Mouse (Mus musculus) neural tube, embryonic 11.5 days (tissue): ENCODE measurements around the gene Pex11g. TPM values are rescaled to one million over a fixed set of nuclear protein-coding genes. Genes with fewer than 3 reads are reported as not detected.
A peak's percentile ranks its signal among the peaks of the same experiment; 100 is the strongest.

Experiments used
- ATAC-seq: fragments of 200-750 bp; cut with Nextera tagmentation; 2 replicates; pipeline ENCODE4 v1.8.0; 2017; ENCODE audit warnings: moderate number of reproducible peaks, mild to moderate bottlenecking, moderate TSS enrichment, moderate library complexity; ENCODE audit not compliant: insufficient read depth, low FRiP score, low TSS enrichment
- DNase-seq: peaks from one replicate; pipeline ENCODE4 v3.0.0-alpha.2; 2015; ENCODE audit warnings: low spot score
- H3K27ac ChIP-seq: fragments of 300-500 bp; sonication (generic); 2 replicates; pipeline ENCODE4 v1.5.1; 2014; ENCODE audit warnings: low read depth, mild to moderate bottlenecking, low read length
- H3K27me3 ChIP-seq: fragments of 300-500 bp; sonication (generic); 2 replicates; pipeline ENCODE4 v1.6.1; 2014; ENCODE audit warnings: mild to moderate bottlenecking, low read length, mixed read lengths; ENCODE audit not compliant: control insufficient read depth, insufficient read depth
- H3K36me3 ChIP-seq: fragments of 300-500 bp; sonication (generic); 2 replicates; pipeline ENCODE4 v1.6.1; 2014; ENCODE audit warnings: mild to moderate bottlenecking, low read length, moderate library complexity, mixed read lengths; ENCODE audit not compliant: control insufficient read depth, insufficient read depth
- H3K4me1 ChIP-seq: fragments of 300-500 bp; sonication (generic); 2 replicates; pipeline ENCODE4 v1.6.1; 2014; ENCODE audit warnings: low read length, mixed read lengths; ENCODE audit not compliant: control insufficient read depth, insufficient read depth
- H3K4me2 ChIP-seq: fragments of 300-500 bp; sonication (generic); 2 replicates; pipeline ENCODE4 v1.6.1; 2014; ENCODE audit warnings: low read depth, mild to moderate bottlenecking, moderate library complexity
- H3K4me3 ChIP-seq: fragments of 300-500 bp; sonication (generic); 2 replicates; pipeline ENCODE4 v1.5.1; 2014; ENCODE audit warnings: low read depth, low read length
- H3K9ac ChIP-seq: fragments of 300-500 bp; sonication (generic); 2 replicates; pipeline ENCODE4 v1.6.1; 2014; ENCODE audit warnings: mild to moderate bottlenecking, low read length
- H3K9me3 ChIP-seq: fragments of 300-500 bp; sonication (generic); 2 replicates; pipeline ENCODE4 v1.6.1; 2016; ENCODE audit warnings: low read length; ENCODE audit not compliant: control insufficient read depth
- WGBS: fragments of 180-500 bp; shearing (Covaris S2); extraction: QIAGEN DNeasy Blood & Tissue Kit; methylation state at CpG from one replicate; pipeline ENCODE4 v1.1.7; 2014; 5-methylcytosine and 5-hydroxymethylcytosine counted together
- polyA plus RNA-seq: library from polyadenylated mRNA; unstranded; fragments of >200 nt; fragmentation: Nextera tagmentation; extraction: Ambion mirVana; gene quantifications from 2 replicates; pipeline ENCODE4 v1.2.1, GENCODE M21; 2014

Pex11g gene
- polyA plus RNA-seq, result 2.9 TPM in 2 replicates

DNA sequence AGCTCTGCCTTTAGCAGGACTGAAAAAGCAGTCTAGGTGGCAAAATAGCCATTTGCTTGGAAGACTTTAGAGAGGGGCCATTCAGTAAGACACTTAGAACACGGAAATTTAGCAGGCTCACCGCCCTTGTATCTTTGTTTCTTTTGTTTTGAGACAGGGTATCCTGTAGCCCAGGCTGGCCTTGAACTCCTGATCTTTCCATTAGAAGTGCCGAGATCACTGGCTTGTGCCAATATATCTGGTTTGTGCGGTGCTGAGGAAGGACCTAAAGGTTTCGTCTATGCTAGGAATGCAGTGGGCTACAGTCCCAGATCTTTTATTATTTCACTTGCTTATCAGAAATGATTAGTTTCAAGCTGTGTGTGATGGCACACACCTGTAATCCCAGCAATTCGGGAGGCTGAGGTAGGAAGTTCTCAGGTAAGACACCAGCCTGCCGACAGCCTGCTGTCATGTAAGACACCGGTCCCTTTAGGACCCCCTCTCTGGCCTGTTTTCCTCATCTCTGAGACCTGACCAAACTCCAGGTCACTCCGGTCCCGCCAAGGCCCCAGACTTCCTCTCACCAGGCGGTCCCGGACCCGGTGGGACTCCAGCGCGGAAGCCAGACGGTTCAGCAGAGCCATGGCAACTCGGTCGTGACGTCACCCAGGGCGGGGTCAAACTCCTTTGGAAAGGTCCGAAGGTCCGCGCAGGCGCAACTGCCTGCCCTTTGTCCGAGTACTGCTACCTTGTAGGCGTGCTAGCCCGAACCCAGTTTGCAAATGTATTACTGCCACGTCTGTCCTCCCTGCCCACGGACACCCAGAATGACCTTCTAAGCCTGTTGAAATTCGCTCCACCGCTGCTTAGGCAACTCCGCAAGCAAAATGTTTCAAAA is at the start of gene Pex11g:
TSS of gene Pex11g (minus strand) at position 675 of the 880 bp plus-strand sequence.
- peak within 1 kb of the TSS; percentile 37 for H3K4me3 ChIP-seq
- DNase-seq (peak; percentile 98), ATAC-seq (peak; percentile 93)
- H3K4me1 ChIP-seq, result peaks cover 5% of the 10 kb centered on the region; the same call in 1 of the 2 replicates
- H3K36me3 ChIP-seq, result no peaks in the 10 kb centered on the region
- H3K9ac ChIP-seq, result peak within 1 kb of the TSS; percentile 70
- WGBS, result 9% methylated on average over 32 of the region's 32 CpGs
- H3K4me2 ChIP-seq, result peak within 1 kb of the TSS; percentile 65
- H3K27ac ChIP-seq, result peak within 1 kb of the TSS; percentile 74
- no peaks in the 10 kb centered on the region for H3K9me3 ChIP-seq
- H3K27me3 ChIP-seq, result no peaks in the 10 kb centered on the region

DNA sequence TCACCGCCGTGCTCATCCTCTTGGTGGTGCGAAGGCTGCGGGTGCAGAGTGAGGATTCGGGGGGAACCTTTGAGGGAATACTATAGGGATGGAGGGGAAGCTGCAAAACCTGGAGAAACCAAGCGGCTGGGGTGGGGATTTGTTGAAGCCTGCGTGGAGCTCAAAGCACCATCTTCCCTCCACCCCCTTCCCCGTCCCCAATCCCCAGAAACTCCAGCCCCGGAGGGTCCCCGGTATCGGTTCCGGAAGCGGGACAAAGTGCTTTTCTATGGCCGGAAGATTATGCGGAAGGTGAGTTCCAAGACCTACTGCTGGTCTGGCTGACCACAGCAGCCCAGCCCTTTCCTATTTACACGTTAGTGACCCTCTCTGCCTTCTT is 49.6 kb upstream of the Pex11g start:
- no peak overlapping the region for H3K27ac ChIP-seq
- no peaks in the 10 kb centered on the region; the same call in 1 of the 2 replicates for H3K36me3 ChIP-seq
- 9% methylated on average over 16 of the region's 16 CpGs for WGBS
- H3K4me3 ChIP-seq, result peak overlapping the region; percentile 54
- DNase-seq, result peak; percentile 32
- peak overlapping the region; percentile 27; the same call in 1 of the 2 replicates for H3K9ac ChIP-seq
- no peaks in the 10 kb centered on the region for H3K4me1 ChIP-seq
- peak overlapping the region; percentile 98 for H3K4me2 ChIP-seq
- ATAC-seq, result no peak
- no peaks in the 10 kb centered on the region for H3K27me3 ChIP-seq
- H3K9me3 ChIP-seq, result no peaks in the 10 kb centered on the region

- no peaks in the 10 kb centered on the region for H3K4me1 ChIP-seq
- H3K9ac ChIP-seq, result peak overlapping the region; percentile 48
- no peaks in the 10 kb centered on the region for H3K9me3 ChIP-seq
- peak; percentile 89 for DNase-seq
- no peak overlapping the region for H3K27ac ChIP-seq
- under 1% methylated on average over 36 of the region's 36 CpGs for WGBS
- no peaks in the 10 kb centered on the region for H3K27me3 ChIP-seq
- ATAC-seq, result peak; percentile 86
- H3K36me3 ChIP-seq, result no peaks in the 10 kb centered on the region; the same call in 1 of the 2 replicates
- peak overlapping the region; percentile 98 for H3K4me2 ChIP-seq
- peak overlapping the region; percentile 54 for H3K4me3 ChIP-seq
Measured at GRCm38 (mm10) chr8:3516450-3517116, 49.1 kb upstream of the Pex11g start.

GRCm38 (mm10) chr8:3515771-3516417 is 48.4 kb upstream of the Pex11g start:
- Histone ChIP-seq H3K9ac (peak overlapping the region; percentile 48), H3K4me3 (peak overlapping the region; percentile 54), H3K27ac (0 out of 2 replicates have a peak overlapping the region, but pooled peaks have one; percentile 20), H3K27me3 (no peaks in the 10 kb centered on the region), H3K4me2 (peak overlapping the region; percentile 98), H3K9me3 (no peaks in the 10 kb centered on the region), H3K4me1 (no peaks in the 10 kb centered on the region), H3K36me3 (no peaks in the 10 kb centered on the region; the same call in none of the 2 replicates)
- 0% methylated on average over 25 of the region's 25 CpGs for WGBS
- ATAC-seq (peak; percentile 36), DNase-seq (peak; percentile 44)

DNA sequence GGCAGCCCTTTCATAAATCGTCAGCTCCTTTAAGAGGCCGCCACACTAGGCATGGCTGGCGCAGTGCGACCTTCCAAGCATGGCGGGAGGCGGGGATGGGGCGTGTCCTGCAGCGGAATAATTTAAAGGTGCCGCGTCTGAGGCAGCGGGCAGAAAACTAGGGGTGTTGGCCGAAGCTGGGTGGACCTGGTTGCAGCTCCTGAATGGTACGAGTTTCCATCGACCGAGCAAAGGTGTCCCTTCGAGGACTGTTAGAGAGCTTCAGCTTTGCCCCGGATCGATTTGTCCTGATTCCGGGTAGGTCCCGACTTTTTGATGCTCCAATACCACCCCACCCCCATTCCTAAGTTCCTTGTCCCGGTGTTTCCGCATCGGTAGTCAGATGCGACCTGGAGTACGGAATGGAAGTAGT is 47.8 kb upstream of the Pex11g start, which contains the start of gene Pnpla6:
TSS of gene Pnpla6 (plus strand) at position 125 of the 412 bp plus-strand sequence.
- no peaks in the 10 kb centered on the region for H3K4me1 ChIP-seq
- H3K36me3 ChIP-seq, result peaks cover 3% of the 10 kb centered on the region
- peak within 1 kb of the TSS; percentile 54 for H3K4me3 ChIP-seq
- H3K4me2 ChIP-seq, result peak within 1 kb of the TSS; percentile 98
- WGBS, result 1% methylated on average over 25 of the region's 25 CpGs
- DNase-seq (peak; percentile 86), ATAC-seq (peak; percentile 72)
- 0 out of 2 replicates have a peak within 1 kb of the TSS, but pooled peaks have one; percentile 20 for H3K27ac ChIP-seq
- no peaks in the 10 kb centered on the region for H3K27me3 ChIP-seq
- peak within 1 kb of the TSS; percentile 48 for H3K9ac ChIP-seq
- H3K9me3 ChIP-seq, result no peaks in the 10 kb centered on the region

GRCm38 (mm10) chr8:3514681-3515247 is 47.3 kb upstream of the Pex11g start:
- no peak for ATAC-seq

DNA sequence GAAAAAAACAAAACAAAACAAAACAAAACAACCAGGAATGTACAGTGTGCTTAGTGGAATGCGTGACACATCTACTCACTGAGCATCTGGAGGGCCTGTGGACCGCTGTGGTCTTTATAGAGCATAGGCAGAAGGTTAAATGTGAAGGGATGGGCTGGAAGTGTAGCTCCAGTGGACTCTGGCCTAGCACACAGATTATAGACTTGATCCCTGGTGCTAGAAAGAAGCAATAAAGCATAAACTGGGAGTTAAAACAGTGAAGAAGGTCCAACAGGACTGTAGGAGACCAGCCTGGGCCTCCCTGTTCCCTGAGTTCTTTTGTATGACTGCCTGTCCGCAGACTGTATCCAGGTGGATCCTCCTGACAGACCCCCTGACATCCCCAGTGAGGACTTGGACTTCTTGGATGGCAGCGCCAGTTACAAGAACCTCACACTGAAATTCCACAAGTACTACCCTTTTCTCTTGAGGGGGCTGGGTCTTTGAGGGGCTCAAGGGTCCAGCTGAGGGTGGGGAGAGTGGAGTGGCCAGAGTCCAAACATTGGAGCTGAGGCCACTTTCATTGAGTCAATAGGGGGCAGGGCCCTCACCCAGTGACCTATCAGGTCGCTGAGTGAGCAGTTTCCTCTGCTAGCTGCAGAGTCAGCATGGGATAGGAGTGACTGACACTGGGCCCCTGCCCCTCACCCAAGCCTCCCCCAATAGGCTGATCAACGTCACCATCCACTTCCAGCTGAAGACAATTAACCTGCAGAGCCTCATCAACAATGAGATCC is 40.7 kb upstream of the Pex11g start:
- ATAC-seq (no peak), DNase-seq (no peak)
- no peaks in the 10 kb centered on the region for H3K27me3 ChIP-seq
- no peaks in the 10 kb centered on the region for H3K4me1 ChIP-seq
- H3K4me2 ChIP-seq, result no peak overlapping the region
- H3K27ac ChIP-seq, result no peak overlapping the region
- H3K4me3 ChIP-seq, result no peak overlapping the region
- 90% methylated on average over 6 of the region's 6 CpGs for WGBS
- H3K9me3 ChIP-seq, result no peaks in the 10 kb centered on the region
- H3K36me3 ChIP-seq, result peaks cover 8% of the 10 kb centered on the region
- H3K9ac ChIP-seq, result no peak overlapping the region

More at GRCm38 (mm10) chr8:3514681-3515247, 47.3 kb upstream of the Pex11g start:
- Histone ChIP-seq H3K4me1 (no peaks in the 10 kb centered on the region), H3K36me3 (peaks cover 3% of the 10 kb centered on the region), H3K4me2 (peak overlapping the region; percentile 98), H3K27ac (no peak overlapping the region), H3K4me3 (peak overlapping the region; percentile 54), H3K9ac (peak overlapping the region; percentile 48; the same call in 1 of the 2 replicates), H3K27me3 (no peaks in the 10 kb centered on the region), H3K9me3 (no peaks in the 10 kb centered on the region)
- DNase-seq, result no peak
- WGBS, result 40% methylated on average over 13 of the region's 13 CpGs
